Mouse (Mus musculus) erythroid progenitor cell, adult 5-6 weeks (primary cell): ENCODE results near the gene Gpr34. TPM values are rescaled to one million over a fixed set of nuclear protein-coding genes. Genes with fewer than 3 reads are reported as not detected.

ENCODE experiments used
- ATAC-seq: replicated peaks from 2 replicates; pipeline ENCODE4 v1.8.0; 2016; ENCODE audit warnings: moderate number of reproducible peaks, mild to moderate bottlenecking, moderate TSS enrichment, inconsistent platforms; ENCODE audit not compliant: poor library complexity, low FRiP score, severe bottlenecking
- total RNA-seq, 2 experiments: library from RNA; stranded (forward) in 1 of 2; stranded (reverse) in 1 of 2; fragments of 150-400 nt in 1 of 2; fragments of 186-747, 209-891 nt in 1 of 2; gene quantifications; 2 replicates each; pipeline versions ENCODE4 v1.2.3 to v1.2.4; 2015 to 2017; ENCODE audit warnings: low replicate concordance in 2 of 2

The Gpr34 gene
- total RNA-seq (2015; ENCODE audit: low replicate concordance), result 4.0 and 4.2 TPM in 2 replicates
- not detected in 2 replicates for total RNA-seq (2017; ENCODE audit: low replicate concordance)

DNA sequence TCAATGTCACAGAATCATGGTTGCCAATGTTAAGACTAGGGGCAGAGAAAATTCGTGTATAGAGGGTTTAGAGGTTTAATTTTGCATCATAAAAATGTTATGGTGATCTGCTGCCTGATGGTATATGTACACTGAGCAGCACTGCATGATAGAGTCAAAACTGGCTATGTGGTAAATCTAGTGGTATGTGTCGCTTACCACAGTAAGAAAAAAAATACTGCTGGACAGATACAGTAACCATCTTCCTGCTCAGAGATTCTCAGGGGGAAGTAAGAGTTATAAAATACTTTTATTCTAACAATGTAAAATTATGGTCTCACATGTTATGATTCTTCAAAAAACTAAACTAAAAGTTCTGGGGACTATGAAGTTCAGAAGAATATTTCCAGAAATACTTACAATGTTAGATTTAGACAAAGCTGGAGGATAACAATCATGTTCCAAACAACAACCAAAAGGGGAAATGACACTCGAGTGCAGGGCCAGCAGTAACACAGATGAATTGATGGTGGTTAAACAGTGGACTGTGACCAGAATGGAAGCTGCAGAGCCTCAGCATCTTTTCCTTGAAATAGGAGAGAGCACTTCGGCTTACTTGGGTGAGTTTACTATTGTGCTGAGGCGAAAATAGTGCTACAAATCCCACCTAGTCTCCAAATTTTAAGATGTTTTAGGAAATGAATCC is at the start of gene Gpr34:
Gpr34 (plus strand) TSS at position 491 of the 685 bp plus-strand sequence.
- no peak for ATAC-seq

DNA sequence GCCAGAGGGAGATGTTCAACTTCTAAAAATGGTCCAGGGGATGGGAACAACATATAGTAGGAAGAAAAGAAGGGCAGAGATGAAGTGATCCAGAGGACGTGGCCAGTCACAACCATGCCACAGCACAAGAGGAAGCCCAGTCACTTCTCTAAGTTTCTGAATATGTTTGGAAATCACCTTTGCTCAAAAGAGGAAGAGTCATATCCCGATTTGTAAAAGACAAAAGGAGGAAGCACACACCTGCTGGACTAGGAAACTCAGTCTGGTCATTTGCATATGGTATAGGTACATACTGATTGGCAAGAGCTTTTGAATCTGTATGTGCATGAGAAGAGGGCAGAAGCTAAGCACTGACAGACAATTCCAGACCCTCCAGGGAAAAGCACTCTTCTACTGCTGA is 32.5 kb upstream of the Gpr34 start:
- no peak for ATAC-seq

DNA sequence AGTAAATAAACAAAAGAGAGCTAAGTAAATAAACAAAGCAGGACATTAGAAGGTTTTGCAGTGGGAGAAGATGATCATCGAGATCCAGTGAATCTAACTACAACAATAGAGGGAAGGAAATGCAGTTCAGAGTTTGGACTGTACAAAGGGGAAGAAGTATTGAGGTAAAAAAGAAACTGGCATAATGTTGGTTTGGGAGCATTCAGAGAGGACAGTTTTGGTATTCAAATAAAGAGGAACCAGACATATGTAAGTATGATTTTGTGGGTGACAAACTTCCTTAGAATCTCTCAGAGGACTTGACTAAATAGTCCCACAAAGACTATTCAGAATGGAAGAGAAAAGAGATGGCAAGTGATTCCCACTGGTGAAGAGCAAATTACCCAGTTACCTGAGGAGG is 31.9 kb upstream of the Gpr34 start:
- ATAC-seq, result no peak

DNA sequence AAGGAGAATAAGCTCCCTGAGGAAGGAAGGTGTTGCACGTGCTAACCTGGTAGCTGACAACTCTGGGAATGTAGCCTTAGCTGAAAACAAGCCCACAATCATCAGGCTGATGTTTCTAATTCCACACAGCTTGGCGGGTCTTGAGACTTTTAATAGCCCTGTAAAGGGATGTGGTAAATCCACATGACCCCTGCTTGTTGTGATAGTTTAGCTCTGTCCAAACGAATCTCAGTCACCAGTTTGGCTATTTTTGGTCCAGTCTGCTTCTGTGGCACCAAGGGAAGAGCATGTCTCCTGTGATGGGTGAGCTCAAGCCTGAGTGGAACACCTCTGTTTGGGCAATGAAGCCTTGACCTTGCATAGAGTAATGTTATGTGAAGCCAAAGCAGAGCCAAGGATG is 25.1 kb upstream of the Gpr34 start:
- no peak for ATAC-seq

DNA sequence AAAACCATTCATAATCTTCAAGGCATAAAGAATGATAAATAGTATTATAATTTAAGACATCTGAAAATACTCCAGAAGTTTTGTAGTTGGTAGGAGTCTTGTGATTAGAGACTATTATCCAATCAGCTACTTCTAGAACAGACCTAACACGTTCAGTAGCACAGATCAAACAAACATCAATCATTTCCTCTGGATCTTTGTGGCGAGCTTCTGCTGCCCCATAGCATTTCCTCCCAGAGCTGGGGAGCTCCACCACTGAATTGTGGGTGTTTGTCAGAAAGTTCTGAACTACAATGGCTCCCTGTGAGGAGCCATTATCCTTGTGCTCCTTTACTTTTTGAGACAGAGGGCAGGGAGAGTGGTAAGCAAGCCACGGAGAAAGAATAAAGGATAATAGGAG is 24.1 kb upstream of the Gpr34 start:
- ATAC-seq, result no peak

DNA sequence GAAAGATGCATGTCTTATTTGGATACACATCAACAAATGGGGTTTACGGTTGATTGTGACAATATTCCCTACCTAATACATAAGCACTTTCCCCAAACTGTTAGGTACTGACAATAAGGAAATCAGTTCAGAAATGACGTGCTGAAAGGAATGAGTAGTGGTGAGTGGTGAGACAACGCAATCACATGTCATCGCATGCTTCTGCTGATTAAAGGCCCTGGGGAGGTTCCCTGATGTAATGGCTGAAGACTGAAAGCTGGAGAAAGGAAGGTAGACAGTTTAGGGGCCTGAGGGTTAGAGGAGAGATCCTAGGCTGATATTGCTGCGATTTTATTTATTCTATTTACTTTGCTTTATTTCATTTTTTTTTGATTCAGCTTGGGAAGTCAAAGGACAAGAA is 20.8 kb upstream of the Gpr34 start:
- no peak for ATAC-seq

DNA sequence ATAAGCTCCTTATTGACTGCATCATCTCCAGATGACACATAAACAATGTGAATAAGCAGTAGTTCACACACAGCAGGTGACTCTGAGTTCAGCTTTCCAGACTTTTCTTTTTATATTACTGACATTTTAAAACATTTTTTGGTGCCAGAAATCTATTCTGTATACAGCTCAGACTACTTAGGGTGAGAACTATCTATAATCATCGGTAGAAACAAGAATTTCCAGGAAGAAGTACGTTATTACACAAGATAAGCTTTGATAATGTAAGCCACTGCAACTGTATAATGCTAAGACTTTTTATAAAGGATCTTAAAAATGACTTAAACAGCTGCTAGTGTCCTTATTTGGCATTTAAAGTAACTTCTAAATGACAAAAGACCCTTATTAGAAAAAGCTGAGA is 19.8 kb upstream of the Gpr34 start:
- no peak for ATAC-seq

DNA sequence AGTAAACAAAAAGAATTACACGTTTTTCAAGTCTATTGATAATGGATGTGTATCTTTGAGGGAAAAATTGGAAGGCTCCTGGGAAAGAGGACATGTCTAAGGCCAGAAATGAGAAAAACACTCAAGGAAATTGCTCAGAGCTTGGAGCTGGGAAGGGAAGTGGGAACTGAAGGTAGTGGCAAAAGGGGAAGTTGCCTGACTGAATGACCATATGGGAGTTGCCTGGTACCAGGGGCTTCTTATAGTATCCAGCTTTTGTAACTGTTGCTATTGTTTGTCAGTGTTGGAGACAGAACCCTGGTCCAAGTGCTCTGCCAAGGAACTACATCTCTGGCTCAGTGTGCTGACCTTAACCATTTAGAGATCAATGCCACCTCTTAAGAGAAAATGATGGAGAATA is 15.2 kb upstream of the Gpr34 start:
- no peak for ATAC-seq

DNA sequence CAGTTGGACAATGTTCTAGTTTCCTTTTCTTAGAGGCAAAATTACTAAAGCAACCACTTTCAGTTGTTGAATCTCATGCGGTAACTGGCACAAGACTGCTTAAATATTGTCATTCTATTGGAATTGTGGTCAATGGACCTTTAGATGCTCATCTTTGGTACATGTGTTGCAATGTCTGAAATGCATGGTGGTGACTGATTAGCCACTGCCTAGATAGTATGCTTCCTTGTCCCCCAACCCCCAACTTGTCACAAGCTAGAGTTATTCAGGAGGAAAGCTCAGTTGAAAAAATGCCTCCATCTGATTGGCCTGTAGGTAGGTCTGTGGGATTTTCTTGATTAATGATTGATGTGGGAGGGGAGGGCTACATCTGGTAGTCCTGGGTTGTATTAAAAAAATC is 14.6 kb upstream of the Gpr34 start:
- ATAC-seq, result no peak

DNA sequence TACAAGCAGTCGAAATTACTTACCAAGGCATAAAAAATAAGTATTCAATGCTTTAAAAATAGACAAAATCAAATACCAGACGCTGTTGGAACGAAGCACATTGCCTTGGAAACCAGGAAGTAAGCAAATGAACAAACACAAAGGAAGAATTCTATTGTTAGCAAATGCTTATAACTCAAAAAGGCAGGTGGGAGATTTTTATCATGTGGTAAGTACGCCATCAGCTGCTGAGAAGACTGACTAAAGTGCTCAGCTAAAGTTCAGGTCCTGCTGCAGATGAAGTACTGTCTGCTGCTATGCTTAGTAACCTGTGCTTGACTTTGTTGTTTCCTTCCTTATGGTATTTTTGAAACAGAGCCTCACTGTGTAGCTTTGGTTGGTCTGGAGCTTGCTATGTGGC is 13.4 kb upstream of the Gpr34 start:
- no peak for ATAC-seq

DNA sequence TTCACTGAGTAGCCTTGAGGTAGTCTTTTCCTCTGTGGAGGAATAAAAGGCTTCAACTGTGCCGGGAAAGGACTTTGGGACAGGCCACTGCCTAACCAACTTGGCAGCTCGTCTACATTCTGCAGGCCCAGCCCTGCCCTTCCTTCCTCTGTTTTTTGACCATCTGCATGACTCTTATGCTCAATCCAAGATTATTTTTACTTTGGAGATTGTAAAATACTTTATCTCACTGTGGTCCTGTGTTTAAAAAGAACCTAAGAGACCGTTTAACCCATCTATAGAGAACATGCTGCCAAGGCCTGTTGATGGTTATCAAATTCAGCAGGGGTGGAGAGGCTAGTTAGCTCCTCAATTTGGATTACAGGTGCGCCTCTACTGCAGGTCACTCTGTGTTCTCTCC is 10.4 kb upstream of the Gpr34 start:
- no peak for ATAC-seq

DNA sequence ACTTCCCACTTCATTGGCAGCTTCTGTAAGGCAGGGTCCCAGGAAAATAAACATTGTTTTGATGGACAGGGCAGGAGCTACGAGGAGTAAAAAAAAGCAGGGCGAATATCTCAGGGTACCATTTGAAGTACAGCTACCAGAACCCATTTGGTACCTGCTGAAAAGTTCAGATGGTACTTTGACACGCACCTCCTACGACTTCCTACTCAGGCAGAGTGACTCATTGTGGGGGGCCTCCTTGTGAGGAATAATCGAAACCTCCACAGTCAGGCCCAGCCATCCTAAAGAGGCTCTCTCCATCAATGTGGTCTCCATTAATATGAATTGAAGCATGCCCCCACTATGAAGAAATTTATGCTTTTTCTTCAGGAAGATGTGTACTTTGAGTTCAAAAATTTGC is 9.2 kb upstream of the Gpr34 start:
- no peak for ATAC-seq

DNA sequence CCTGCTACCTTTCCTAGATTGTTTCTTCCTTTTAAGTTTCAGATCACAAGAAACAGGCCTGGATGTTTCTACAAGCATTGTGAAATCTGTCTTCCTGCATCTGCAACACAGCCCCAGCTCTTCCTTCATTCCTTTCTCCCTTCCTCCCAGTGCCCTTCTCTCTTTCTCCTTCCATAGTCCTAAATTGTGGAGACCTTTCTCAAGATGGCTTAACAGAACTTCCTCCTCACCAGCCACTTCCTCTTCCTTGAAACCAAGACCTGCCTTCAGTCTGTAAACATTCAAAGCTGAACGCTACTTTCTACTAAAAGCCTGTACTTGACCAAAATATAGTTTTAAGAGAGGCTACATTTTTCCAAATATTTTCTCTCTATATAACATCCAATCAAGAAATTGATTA is 4.5 kb downstream of the Gpr34 start:
- no peak for ATAC-seq

DNA sequence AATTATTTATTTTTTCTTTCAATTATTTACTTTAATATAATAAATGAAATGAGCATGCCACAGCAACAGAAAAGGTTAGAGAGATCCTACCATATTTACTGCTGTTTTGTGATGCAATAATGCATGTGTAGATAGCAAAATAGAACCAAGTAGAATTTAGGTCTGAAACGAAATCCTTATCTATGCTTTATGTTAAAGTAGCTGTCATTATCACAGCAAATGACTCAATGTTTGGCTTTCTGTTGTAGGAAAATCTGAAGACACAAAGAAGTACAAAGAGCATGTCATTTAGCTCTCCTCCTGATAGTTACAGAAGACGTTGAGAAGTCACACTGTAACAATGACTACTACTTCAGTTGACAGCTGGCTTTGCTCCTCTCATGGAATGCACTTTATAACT is 7.0 kb downstream of the Gpr34 start:
- no peak for ATAC-seq

DNA sequence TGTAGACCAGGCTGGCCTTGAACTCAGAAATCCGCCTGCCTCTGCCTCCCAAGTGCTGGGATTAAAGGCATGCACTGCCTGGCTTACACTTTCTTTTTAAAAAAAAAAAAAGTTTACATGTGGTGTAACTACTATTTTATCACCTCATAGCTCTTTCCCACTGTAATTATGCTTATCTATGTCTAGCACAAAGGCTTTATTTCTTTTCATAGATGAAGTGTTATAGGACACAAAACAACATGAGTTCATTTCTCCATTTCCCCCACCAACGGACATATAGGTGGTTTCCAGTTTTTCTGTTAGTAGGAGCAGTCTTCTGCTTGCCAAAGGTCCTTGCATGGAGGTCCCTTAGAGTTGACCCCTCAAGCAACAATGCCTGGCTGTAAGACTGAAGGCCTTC is 20.0 kb downstream of the Gpr34 start:
- ATAC-seq, result no peak

DNA sequence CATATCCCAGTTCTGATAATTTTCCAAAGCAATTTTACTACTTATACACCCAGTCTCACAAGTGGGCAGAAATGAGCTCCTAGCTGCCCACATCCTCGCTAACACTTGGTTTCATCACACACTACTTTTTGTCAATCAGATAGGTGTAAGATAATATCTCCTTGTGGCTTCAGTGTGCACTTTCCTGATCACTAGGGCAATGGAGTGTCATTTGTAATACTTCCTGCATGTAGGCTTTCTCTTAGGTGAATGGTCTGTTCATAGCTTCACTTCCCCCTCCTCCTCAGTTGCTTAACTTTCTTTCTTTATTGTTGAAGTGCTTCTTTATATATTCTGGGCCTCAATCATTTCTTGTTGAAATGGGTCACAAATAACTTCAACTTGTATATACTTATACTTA is 20.4 kb downstream of the Gpr34 start:
- no peak for ATAC-seq

DNA sequence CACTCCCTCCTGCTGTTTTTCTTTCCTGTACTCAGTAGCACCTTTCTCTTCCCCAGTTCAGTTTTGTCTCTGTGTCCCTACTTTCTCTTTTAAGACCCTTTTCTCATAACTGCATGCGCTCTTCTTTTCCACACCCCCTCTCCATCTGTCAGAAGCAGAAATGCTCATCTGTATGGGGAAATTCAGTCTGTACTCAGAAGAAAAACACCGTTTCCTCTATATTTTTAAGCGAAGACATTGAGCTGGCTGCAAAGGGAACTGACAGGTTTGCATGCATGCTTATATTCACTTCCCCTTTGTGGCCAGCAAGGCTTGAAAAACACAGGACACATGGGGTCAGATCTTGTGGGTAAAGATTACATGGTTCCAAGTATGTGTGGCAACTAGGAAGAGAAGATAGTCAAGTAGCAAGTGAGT is 23.1 kb downstream of the Gpr34 start:
- ATAC-seq, result no peak

DNA sequence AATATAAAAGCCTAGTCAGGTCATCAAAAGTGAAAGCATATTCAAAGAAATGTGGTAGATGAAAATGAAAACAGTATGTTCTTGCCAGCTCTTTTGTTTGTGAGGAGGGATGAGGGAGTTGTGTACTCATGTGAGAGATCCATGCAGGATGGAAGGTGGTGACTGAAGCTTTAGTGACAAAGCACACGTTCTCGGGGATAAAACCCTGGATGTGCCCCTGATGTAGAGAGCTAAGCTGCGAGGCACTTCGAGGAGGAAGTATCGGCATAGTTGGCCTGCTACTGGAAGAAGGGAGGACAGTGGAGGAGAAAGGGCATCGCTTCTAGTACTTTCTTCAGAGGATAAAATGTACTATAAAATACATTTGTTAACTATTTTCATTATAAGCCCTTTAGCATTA is 24.0 kb downstream of the Gpr34 start:
- peak; percentile 49; the same call in 1 of the 2 replicates for ATAC-seq

DNA sequence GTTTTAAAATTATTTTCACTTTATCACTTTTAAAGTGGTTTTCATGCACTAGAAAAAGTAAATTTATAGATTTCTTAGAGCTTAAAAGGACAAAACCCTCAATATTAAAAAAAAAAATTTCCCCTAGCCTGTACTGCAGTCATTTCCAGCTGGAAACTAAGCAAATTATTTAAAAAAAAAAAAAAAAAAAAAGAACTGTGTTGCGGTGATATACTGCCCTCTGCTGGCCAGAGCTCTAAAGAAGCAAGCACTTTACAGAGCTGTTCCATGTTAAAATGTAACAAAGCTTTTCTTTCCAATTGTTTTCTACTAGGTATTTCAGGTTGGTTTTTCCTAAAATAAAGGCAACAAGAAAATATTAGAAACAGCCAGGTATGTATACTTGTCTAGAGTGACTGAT is 24.8 kb downstream of the Gpr34 start:
- ATAC-seq, result peak; percentile 65; the same call in 1 of the 2 replicates

DNA sequence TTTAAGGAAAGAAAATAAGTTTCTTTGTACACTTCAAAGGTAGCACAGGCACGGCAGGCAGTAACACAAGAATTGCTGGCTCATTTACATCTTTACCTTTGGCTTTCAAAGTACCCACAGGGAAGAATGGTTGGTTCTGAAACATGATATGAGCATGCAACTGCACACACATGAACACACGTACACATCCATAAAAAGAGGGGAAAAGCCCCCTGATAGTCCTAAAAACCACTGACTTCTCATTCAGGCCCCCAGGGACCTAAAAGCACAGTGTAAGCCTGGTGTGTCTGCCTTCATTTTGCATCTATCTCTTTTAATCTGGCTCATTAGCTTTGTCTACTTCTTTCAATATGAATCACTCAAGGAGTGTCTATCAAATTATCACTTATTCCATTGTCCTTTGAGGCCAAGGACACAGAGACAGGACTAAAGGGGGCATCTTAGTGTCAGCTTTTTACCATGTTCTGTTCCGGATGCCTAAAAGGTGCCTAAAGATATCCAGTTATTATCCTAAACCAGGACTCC is 26.8 kb downstream of the Gpr34 start:
- ATAC-seq, result no peak

DNA sequence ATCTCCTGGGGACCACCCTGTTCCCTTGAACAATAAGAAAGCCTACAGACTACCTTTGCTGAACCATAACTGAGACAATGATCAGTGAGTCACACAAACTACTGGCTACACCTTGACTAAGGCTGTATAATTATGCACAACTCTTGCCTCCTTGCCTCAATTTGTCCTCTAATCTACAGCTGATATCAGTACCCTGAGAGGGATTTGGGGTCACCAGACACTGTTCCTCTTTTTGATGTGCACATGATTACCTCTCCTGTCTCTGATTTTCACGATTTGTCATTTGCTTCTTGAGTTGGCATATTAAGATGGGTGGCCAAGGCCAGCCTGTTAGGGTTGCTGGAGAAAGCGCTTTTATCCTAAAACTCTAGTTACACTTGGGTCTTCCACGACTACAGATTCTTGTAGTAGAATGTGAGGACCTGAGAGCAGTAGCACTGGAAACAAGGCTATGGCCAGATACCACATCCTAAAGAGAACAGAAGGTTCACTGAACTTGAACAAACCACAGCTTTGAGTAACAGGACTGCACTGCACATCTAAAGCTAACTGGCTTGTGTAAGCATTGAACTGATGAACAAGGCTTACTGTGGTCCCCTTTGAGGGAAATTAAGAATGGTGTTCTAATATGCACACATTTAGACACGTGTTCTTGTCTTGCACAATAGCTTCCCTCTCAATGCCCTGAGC is 27.5 kb downstream of the Gpr34 start:
- ATAC-seq, result no peak
